Mouse (Mus musculus) heart, embryonic 11.5 days (tissue): ENCODE results near the gene Srebf2. TPM values are rescaled to one million over a fixed set of nuclear protein-coding genes. Genes with fewer than 3 reads are reported as not detected.
A peak's percentile ranks its signal among the peaks of the same experiment; 100 is the strongest.

Experiments used
- ATAC-seq: fragments of 200-750 bp; cut with Nextera tagmentation; replicated peaks from 2 replicates; pipeline ENCODE4 v1.8.0; 2017; ENCODE audit warnings: moderate library complexity; ENCODE audit not compliant: insufficient number of reproducible peaks, low FRiP score, low TSS enrichment
- H3K27ac ChIP-seq: fragments of 300-500 bp; sonication (generic); 2 replicates; pipeline ENCODE4 v1.5.1; 2014; ENCODE audit warnings: mild to moderate bottlenecking, low read depth, low read length
- H3K27me3 ChIP-seq: fragments of 300-500 bp; sonication (generic); 2 replicates; pipeline ENCODE4 v1.6.1; 2014; ENCODE audit warnings: mild to moderate bottlenecking, low read length, mixed read lengths; ENCODE audit not compliant: control insufficient read depth, insufficient read depth
- H3K36me3 ChIP-seq: fragments of 300-500 bp; sonication (generic); 2 replicates; pipeline ENCODE4 v1.6.1; 2014; ENCODE audit warnings: mild to moderate bottlenecking, low read length, moderate library complexity, mixed read lengths; ENCODE audit not compliant: control insufficient read depth, insufficient read depth
- H3K4me1 ChIP-seq: fragments of 300-500 bp; sonication (generic); 2 replicates; pipeline ENCODE4 v1.6.1; 2014; ENCODE audit warnings: low read length; ENCODE audit not compliant: control insufficient read depth, insufficient read depth
- H3K4me2 ChIP-seq: fragments of 300-500 bp; sonication (generic); 2 replicates; pipeline ENCODE4 v1.6.1; 2014; ENCODE audit warnings: mild to moderate bottlenecking, moderate library complexity
- H3K4me3 ChIP-seq: fragments of 300-500 bp; sonication (generic); 2 replicates; pipeline ENCODE4 v1.5.1; 2014; ENCODE audit warnings: low read depth, low read length
- H3K9ac ChIP-seq: fragments of 300-500 bp; sonication (generic); 2 replicates; pipeline ENCODE4 v1.6.1; 2014; ENCODE audit warnings: mild to moderate bottlenecking, low read depth, low read length, moderate library complexity
- H3K9me3 ChIP-seq: fragments of 300-500 bp; sonication (generic); replicated peaks from 2 replicates; pipeline ENCODE4 v1.6.1; 2016; ENCODE audit warnings: low read length; ENCODE audit not compliant: control insufficient read depth
- WGBS: fragments of 180-500 bp; shearing (Covaris S2); extraction: QIAGEN DNeasy Blood & Tissue Kit; methylation state at CpG from one replicate; pipeline ENCODE4 v1.1.7; 2014; ENCODE audit not compliant: insufficient replicate concordance; 5-methylcytosine and 5-hydroxymethylcytosine counted together
- polyA plus RNA-seq: library from polyadenylated mRNA; unstranded; fragments of >200 nt; fragmentation: Nextera tagmentation; extraction: Ambion mirVana; gene quantifications from 2 replicates; pipeline ENCODE4 v1.2.1, GENCODE M21; 2014

Srebf2 gene
- polyA plus RNA-seq, 1 experiment from 2014 or later = 82.3 TPM

DNA sequence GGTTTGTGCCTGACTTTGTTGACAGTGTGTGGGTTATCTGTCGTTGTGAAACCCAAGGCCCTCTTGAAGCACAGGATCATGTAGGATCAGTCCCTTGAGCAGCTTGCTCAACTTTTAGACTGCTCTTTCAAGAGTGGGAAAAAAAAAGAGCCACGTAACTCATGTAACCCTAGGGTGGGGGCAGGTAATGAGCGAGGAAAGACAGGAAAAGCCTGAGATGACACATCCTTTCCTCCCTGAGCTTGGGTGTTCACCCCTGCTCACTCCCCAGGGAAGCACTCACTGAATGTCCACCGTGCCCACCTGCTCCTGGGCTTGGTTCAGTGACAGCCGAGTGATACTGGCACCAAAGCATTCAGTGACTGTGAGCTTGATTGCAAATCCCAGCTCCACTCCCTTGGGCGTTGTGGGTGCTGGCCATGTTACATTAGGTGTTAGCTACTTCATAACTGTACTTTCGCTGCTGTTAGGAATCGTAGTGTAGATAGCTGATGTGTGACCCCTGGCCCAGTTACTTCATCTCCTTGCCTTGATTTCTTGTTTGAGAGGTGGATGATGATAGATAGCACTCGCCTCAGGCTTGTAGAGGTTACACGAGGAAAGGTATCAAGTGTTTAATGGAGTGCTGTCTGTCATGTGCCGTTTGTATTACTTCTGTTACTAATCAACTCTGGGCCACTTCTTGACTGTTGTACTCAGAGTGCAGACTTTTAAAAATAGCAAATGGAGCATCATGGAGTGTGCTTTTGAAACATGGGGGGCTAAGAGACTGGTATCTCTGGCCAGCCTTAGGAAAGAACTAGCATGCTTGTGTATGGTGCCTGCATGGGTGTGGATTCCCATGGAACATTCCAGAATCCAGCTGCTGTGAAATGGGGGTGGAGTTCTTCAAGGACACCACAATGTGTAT lies 14.0 kb downstream of the Srebf2 start:
- Histone ChIP-seq H3K4me1 (peaks cover 55% of the 10 kb centered on the region), H3K9ac (no peak overlapping the region), H3K27ac (peak overlapping the region; percentile 10; the same call in 1 of the 2 replicates), H3K4me2 (no peak overlapping the region), H3K36me3 (no peaks in the 10 kb centered on the region), H3K27me3 (no peaks in the 10 kb centered on the region), H3K9me3 (no peaks in the 10 kb centered on the region), H3K4me3 (no peak overlapping the region)
- 51% methylated on average over 11 of the region's 11 CpGs for WGBS
- no peak for ATAC-seq

DNA sequence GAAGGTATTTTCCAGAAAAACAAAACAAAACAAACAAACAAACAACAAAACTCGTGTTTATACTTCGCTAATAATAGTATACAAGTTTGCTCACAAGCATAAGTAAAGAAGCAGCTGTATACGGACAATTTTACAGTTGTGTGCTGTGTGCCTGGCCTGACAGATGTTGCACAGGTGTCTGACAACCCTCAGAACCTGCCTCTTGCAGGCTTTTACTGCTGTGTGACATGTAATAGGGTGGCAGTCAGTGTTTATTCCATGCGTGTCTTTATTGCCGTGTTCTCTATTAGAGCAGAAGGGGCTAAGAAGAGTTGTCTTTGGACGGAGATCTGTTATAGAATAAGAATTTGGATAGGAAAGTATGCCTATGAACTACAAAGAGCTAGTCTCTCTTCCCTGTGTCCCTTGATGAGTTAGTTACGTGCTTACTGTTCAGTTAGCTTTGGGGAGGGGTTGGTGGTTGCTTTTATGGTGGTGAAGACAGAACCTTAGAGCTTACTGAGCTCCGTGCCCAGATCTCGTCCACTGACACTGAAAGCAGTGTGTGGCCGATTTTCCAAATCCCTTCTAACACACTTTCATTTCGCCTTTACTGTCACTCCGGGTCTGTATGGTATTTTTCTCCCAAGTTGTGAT lies 15.1 kb downstream of the Srebf2 start:
- Histone ChIP-seq H3K9me3 (no peaks in the 10 kb centered on the region), H3K9ac (no peak overlapping the region), H3K4me1 (peaks cover 64% of the 10 kb centered on the region), H3K4me3 (no peak overlapping the region), H3K4me2 (no peak overlapping the region), H3K27ac (no peak overlapping the region), H3K27me3 (no peaks in the 10 kb centered on the region), H3K36me3 (no peaks in the 10 kb centered on the region)
- ATAC-seq = no peak
- WGBS = 89% methylated on average over 12 of the region's 12 CpGs

DNA sequence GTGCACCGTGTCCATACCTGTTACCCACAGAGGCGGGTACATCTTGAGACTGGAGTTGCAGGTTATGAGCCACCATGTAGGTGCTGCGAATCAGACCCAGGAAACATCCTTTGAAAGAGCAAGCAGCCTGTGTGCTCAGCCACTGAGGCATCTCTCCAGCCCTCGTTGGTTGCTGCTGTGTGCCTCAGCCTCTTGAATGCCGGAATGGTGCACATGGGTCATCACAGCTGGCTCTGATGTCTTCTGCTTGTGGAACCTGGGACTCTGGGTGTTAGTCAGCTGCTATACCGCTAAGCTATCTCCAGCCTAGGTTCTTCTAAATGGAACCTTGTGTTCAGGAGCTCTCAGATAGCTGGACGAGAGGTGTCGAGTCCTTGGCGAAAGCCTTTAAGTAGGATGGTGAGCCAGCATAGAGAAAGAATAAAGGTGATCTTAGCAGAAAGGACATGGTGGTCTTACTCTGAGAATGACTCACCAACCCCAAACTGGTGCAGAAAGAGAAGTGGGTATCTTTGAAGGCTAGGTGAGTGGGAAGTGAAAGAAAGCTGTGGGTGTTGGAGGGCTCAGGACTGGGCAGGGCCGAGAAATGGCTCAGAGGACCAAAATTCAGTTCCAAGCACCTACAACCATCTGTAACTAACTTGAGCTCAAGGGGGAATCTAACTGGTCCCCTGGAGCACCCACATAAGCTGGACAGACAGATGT lies 16.5 kb downstream of the Srebf2 start:
- H3K4me1 ChIP-seq = peaks cover 71% of the 10 kb centered on the region
- H3K36me3 ChIP-seq = no peaks in the 10 kb centered on the region
- H3K4me2 ChIP-seq = no peak overlapping the region
- 75% methylated on average over 10 of the region's 10 CpGs for WGBS
- no peaks in the 10 kb centered on the region for H3K27me3 ChIP-seq
- H3K9me3 ChIP-seq = no peaks in the 10 kb centered on the region
- H3K9ac ChIP-seq = no peak overlapping the region
- peak overlapping the region; percentile 80 for H3K27ac ChIP-seq
- no peak for ATAC-seq
- H3K4me3 ChIP-seq = no peak overlapping the region

DNA sequence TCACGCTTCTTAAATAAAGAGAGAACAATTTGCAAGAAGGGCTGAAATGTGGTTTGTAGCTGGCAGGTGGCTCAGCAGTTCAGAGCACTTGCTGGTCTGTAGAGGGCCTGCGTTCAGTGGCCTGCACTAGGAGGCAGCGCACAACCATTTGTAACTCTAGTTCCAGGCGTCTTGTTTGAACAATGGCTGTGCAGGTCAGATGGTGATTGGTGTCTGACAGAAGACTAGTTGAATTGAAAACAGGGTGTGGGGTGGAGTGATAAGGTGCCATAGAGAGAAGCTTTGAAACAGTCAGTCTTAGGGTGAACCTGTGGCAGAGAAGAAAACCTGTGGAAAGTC lies 17.0 kb downstream of the Srebf2 start:
- Histone ChIP-seq H3K4me1 (peaks cover 66% of the 10 kb centered on the region), H3K27ac (peak overlapping the region; percentile 80), H3K4me2 (peak overlapping the region; percentile 29; the same call in 1 of the 2 replicates), H3K36me3 (no peaks in the 10 kb centered on the region), H3K27me3 (no peaks in the 10 kb centered on the region), H3K9me3 (no peaks in the 10 kb centered on the region), H3K9ac (0 out of 2 replicates have a peak overlapping the region, but pooled peaks have one; percentile 10), H3K4me3 (no peak overlapping the region)
- ATAC-seq = peak; percentile 60
- 56% methylated on average over 4 of the region's 4 CpGs for WGBS

DNA sequence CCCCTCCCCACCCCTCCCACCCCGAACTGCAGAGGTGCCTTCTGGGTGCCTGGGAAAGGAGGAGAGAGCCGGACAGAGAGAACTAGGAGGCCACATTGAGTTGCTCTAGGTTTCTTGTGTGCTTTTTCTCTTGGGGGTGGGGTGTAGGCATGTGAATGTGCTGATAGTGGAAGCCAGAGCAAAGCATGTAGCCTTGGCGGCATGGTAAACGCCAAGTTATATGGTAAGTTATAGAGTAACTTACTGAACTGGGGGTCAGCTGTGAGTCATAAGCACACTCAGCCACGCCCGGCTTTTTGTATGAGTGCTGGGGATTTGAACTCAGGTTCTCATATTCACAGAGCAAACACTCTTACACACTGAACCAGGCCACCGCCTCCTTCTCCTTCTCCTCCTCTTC lies 17.5 kb downstream of the Srebf2 start:
- Histone ChIP-seq H3K9ac (0 out of 2 replicates have a peak overlapping the region, but pooled peaks have one; percentile 10), H3K4me1 (peaks cover 69% of the 10 kb centered on the region), H3K4me2 (peak overlapping the region; percentile 29; the same call in 1 of the 2 replicates), H3K36me3 (no peaks in the 10 kb centered on the region), H3K27ac (peak overlapping the region; percentile 80), H3K27me3 (no peaks in the 10 kb centered on the region), H3K9me3 (no peaks in the 10 kb centered on the region), H3K4me3 (no peak overlapping the region)
- 64% methylated on average over 7 of the region's 7 CpGs for WGBS
- peak; percentile 46 for ATAC-seq

DNA sequence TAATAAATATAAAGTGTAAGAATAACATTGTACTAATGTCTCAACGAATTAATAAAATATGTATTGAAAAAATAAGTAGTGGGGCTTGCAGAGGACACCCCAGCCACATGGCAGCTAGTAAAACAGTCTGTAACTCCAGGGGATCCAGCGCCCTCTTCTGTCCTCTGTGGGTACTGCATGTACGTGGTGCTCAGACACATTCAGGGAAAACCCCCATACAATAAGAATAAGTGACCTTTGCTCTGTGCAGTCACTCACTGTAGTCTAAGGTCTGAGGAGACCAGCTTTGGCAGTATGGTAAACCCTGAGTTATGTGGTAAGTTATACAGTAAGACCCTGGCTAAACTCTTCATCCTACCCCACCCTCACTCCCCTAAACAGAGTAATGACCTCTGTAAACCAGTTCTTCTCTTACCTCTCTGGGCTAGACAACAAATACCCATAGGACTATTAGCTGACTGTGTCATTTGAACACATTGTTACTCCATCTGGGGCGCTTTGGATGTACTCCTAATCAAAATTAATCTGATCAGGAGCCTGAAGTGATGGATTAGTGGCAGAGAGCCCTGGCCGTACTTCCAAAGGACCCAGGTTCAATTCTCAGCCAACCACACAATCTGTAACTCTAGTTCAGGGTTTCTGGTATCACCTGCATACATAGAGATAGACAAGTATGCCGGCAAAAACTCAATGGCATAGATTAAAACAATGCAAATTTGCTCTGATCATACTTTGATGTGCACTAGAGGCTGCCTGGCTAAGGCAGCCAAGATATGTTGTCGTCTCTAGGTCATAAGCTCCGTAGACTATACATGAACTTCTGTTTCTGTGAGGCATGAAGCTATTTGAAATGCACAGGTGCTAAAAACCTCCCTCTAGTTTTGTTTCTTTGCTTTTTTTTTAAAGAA lies 18.6 kb downstream of the Srebf2 start:
- H3K9me3 ChIP-seq = no peaks in the 10 kb centered on the region
- H3K27ac ChIP-seq = no peak overlapping the region
- H3K4me3 ChIP-seq = no peak overlapping the region
- no peaks in the 10 kb centered on the region for H3K36me3 ChIP-seq
- peaks cover 70% of the 10 kb centered on the region for H3K4me1 ChIP-seq
- H3K27me3 ChIP-seq = no peaks in the 10 kb centered on the region
- H3K9ac ChIP-seq = peak overlapping the region; percentile 22; the same call in 1 of the 2 replicates
- peak overlapping the region; percentile 29; the same call in 1 of the 2 replicates for H3K4me2 ChIP-seq
- no peak for ATAC-seq
- 56% methylated on average over 8 of the region's 8 CpGs for WGBS

DNA sequence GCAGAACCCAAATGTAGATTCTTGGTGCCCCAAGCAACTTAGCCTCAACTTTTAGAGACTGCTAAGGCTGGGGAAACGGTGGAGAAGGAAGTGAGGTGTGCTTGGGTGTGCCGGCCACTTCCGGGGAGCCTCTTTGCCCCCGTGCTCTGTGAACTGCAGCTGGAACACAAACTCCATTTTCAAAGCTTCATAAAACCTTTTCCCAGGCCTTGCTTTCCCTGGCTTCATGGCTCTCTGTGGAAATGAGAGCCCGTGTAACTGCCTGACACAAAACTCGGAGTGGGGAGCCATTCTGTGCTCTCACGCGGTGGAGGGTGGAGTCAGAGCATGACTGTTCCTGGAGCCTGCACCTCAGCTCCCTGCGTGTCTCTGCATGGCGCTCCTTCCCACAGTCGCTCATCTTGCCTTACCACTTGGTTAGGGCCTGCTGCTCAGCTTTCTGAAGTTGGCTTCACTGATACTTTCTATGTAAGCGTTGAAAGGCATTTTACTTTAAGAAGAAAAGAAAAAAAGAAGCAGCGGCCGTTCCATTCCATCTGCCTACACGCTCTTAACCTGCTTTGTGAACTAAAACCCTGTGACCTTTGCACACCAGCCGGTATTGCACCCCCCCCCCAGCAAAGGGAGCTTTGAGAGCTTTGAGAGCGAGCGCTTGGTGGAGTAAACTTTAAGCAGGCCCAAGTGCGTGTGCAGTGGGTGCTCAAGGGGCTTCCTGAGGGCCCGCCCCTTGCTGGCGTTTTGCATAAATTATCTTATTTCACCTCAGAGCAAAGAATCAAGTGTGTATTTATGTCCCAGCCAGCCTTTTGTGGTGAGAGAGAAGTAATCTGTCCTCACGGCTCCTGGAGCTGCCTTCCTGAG lies 19.5 kb downstream of the Srebf2 start:
- 0 out of 2 replicates have a peak overlapping the region, but pooled peaks have one; percentile 22 for H3K27ac ChIP-seq
- H3K9ac ChIP-seq = peak overlapping the region; percentile 22; the same call in 1 of the 2 replicates
- H3K4me2 ChIP-seq = peak overlapping the region; percentile 31
- ATAC-seq = no peak
- peaks cover 61% of the 10 kb centered on the region for H3K4me1 ChIP-seq
- 67% methylated on average over 22 of the region's 22 CpGs for WGBS
- peaks cover 4% of the 10 kb centered on the region; the same call in 1 of the 2 replicates for H3K36me3 ChIP-seq
- no peak overlapping the region for H3K4me3 ChIP-seq
- no peaks in the 10 kb centered on the region for H3K9me3 ChIP-seq
- no peaks in the 10 kb centered on the region for H3K27me3 ChIP-seq
